24 mouse cellular contexts compared by ENCODE assay signal in genomic region chr19:57049592-57050090, GRCm38 (mm10). TPM values are rescaled to one million over a fixed set of nuclear protein-coding genes. Genes with fewer than 3 reads are reported as not detected.
DNase-seq lines count a peak whose midpoint lies in the region; ATAC-seq lines count a peak whose summit lies in the region.
"Had no signal": no experiment of that assay in that cellular context is flagged by ENCODE, and none has a peak within 500 bp of the region (broad histone marks: within the 10 kb centered on the region; RNA-seq: fewer than 3 reads in every experiment).

No protein-coding gene starts in this region.

- no peak overlapping the region for H3K27ac ChIP-seq in forebrain, embryonic 14.5 days (ENCODE audit: low read depth, low read length)
- no peak overlapping the region for H3K27ac ChIP-seq in forebrain, embryonic 10.5 days
- H3K27ac ChIP-seq in midbrain, embryonic 16.5 days (ENCODE audit: low read length) = peak overlapping the region; percentile 31
- H3K27ac ChIP-seq in midbrain, embryonic 10.5 days (replicated peaks) = no peak overlapping the region
- H3K27ac ChIP-seq in hindbrain, embryonic 16.5 days (ENCODE audit: low read depth, low read length) = no peak overlapping the region
- peak overlapping the region; percentile 56 for H3K27ac ChIP-seq in neural tube, embryonic 15.5 days (replicated peaks)
- H3K27ac ChIP-seq in liver, embryonic 12.5 days = no peak overlapping the region
- H3K27ac ChIP-seq: limb, embryonic 10.5 days; limb, embryonic 15.5 days; liver, embryonic 14.5 days had no signal

- DNase-seq in forebrain, embryonic 14.5 days (ENCODE audit: low spot score) = peak; percentile 30
- no peak for DNase-seq in forebrain, embryonic 10.5 days (ENCODE audit: extremely low spot score, low spot score)
- DNase-seq in midbrain, embryonic 10.5 days (ENCODE audit: low spot score) = no peak
- DNase-seq: adrenal gland, postnatal 25 days; cerebellum, adult 18-20 months; cerebellum, postnatal 10 days; gastrocnemius, postnatal 14 days; heart, postnatal 14 days; kidney, postnatal 14 days; layer of hippocampus, adult 9-11 months; lung, adult 2 months; lung, postnatal 10 days; retina, postnatal 1 day; right cerebral cortex, postnatal 14 days; thymus, postnatal 4 days had no signal

- ATAC-seq in forebrain, embryonic 14.5 days = no peak
- ATAC-seq in midbrain, embryonic 16.5 days = no peak
- ATAC-seq in hindbrain, embryonic 16.5 days = peak; percentile 48; the same call in 1 of the 2 replicates
- ATAC-seq in neural tube, embryonic 15.5 days (ENCODE audit: low FRiP score) = peak; percentile 66; the same call in 1 of the 2 replicates
- ATAC-seq in liver, embryonic 12.5 days = no peak
- ATAC-seq: CD4-positive, CD25-positive, alpha-beta regulatory T cell, adult 4 months; intestine, postnatal 0 days had no signal

- 23% methylated on average over 16 of the region's 16 CpGs for WGBS in forebrain, embryonic 14.5 days
- 63% methylated on average over 16 of the region's 16 CpGs for WGBS in forebrain, embryonic 10.5 days
- WGBS in midbrain, embryonic 16.5 days = 31% methylated on average over 16 of the region's 16 CpGs
- WGBS in midbrain, embryonic 10.5 days = 80% methylated on average over 16 of the region's 16 CpGs
- 37% methylated on average over 16 of the region's 16 CpGs for WGBS in hindbrain, embryonic 16.5 days
- 27% methylated on average over 16 of the region's 16 CpGs for WGBS in neural tube, embryonic 15.5 days
- 71% methylated on average over 16 of the region's 16 CpGs for WGBS in liver, embryonic 12.5 days (ENCODE audit: insufficient replicate concordance)

- H3K4me2 ChIP-seq in forebrain, embryonic 14.5 days (ENCODE audit: low read length) = 0 out of 2 replicates have a peak overlapping the region, but pooled peaks have one; percentile 9
- no peak overlapping the region; the same call in 1 of the 2 replicates for H3K4me2 ChIP-seq in midbrain, embryonic 16.5 days (ENCODE audit: low read length)
- no peak overlapping the region for H3K4me2 ChIP-seq in hindbrain, embryonic 16.5 days (ENCODE audit: low read length)
- peak overlapping the region; percentile 9; the same call in 1 of the 2 replicates for H3K4me2 ChIP-seq in neural tube, embryonic 15.5 days
- H3K4me2 ChIP-seq in liver, embryonic 12.5 days = no peak overlapping the region
- H3K4me2 ChIP-seq: limb, embryonic 15.5 days had no signal

- no peaks in the 10 kb centered on the region for H3K36me3 ChIP-seq in forebrain, embryonic 14.5 days (ENCODE audit: control insufficient read depth, insufficient read depth, low read length)
- no peaks in the 10 kb centered on the region for H3K36me3 ChIP-seq in forebrain, embryonic 10.5 days (replicated peaks)
- H3K36me3 ChIP-seq in midbrain, embryonic 16.5 days (ENCODE audit: control insufficient read depth, insufficient read depth, low read length) = peaks cover 2% of the 10 kb centered on the region; the same call in 1 of the 2 replicates
- H3K36me3 ChIP-seq in midbrain, embryonic 10.5 days = 0 out of 2 replicates have a peak, but pooled peaks cover 2% of the 10 kb centered on the region
- no peaks in the 10 kb centered on the region for H3K36me3 ChIP-seq in hindbrain, embryonic 16.5 days (ENCODE audit: control insufficient read depth, insufficient read depth, low read length)
- no peaks in the 10 kb centered on the region for H3K36me3 ChIP-seq in neural tube, embryonic 15.5 days
- no peaks in the 10 kb centered on the region for H3K36me3 ChIP-seq in liver, embryonic 12.5 days
- H3K36me3 ChIP-seq: limb, embryonic 10.5 days had no signal

- no peak overlapping the region for H3K9ac ChIP-seq in forebrain, embryonic 14.5 days (ENCODE audit: low read length)
- no peak overlapping the region for H3K9ac ChIP-seq in midbrain, embryonic 16.5 days (ENCODE audit: low read depth, low read length)
- no peak overlapping the region for H3K9ac ChIP-seq in hindbrain, embryonic 16.5 days (ENCODE audit: low read depth, low read length)
- no peak overlapping the region for H3K9ac ChIP-seq in neural tube, embryonic 15.5 days (replicated peaks)
- no peak overlapping the region for H3K9ac ChIP-seq in liver, embryonic 12.5 days
- H3K9ac ChIP-seq: limb, embryonic 15.5 days; liver, embryonic 14.5 days had no signal

- no peak overlapping the region for H3K4me3 ChIP-seq in forebrain, embryonic 14.5 days (ENCODE audit: low read depth, low read length)
- no peak overlapping the region for H3K4me3 ChIP-seq in forebrain, embryonic 10.5 days
- no peak overlapping the region for H3K4me3 ChIP-seq in midbrain, embryonic 16.5 days (ENCODE audit: low read depth, low read length)
- H3K4me3 ChIP-seq in midbrain, embryonic 10.5 days = no peak overlapping the region
- H3K4me3 ChIP-seq in hindbrain, embryonic 16.5 days (ENCODE audit: low read length) = no peak overlapping the region
- no peak overlapping the region for H3K4me3 ChIP-seq in neural tube, embryonic 15.5 days (replicated peaks)
- H3K4me3 ChIP-seq in liver, embryonic 12.5 days = no peak overlapping the region
- H3K4me3 ChIP-seq: limb, embryonic 10.5 days; limb, embryonic 15.5 days had no signal

- H3K4me1 ChIP-seq in forebrain, embryonic 14.5 days (ENCODE audit: control insufficient read depth, insufficient read depth, low read length) = peaks cover 7% of the 10 kb centered on the region; the same call in 1 of the 2 replicates
- peaks cover 13% of the 10 kb centered on the region for H3K4me1 ChIP-seq in forebrain, embryonic 10.5 days
- H3K4me1 ChIP-seq in midbrain, embryonic 16.5 days (ENCODE audit: control insufficient read depth, insufficient read depth, low read length) = peaks cover 5% of the 10 kb centered on the region; the same call in 1 of the 2 replicates
- H3K4me1 ChIP-seq in midbrain, embryonic 10.5 days = peaks cover 8% of the 10 kb centered on the region
- peaks cover 6% of the 10 kb centered on the region for H3K4me1 ChIP-seq in hindbrain, embryonic 16.5 days (ENCODE audit: control insufficient read depth, insufficient read depth, low read depth, low read length)
- H3K4me1 ChIP-seq in neural tube, embryonic 15.5 days = peaks cover 20% of the 10 kb centered on the region
- H3K4me1 ChIP-seq in liver, embryonic 12.5 days = no peaks in the 10 kb centered on the region
- H3K4me1 ChIP-seq: limb, embryonic 10.5 days; limb, embryonic 15.5 days had no signal

- no peaks in the 10 kb centered on the region for H3K9me3 ChIP-seq in forebrain, embryonic 14.5 days (replicated peaks; ENCODE audit: control insufficient read depth, low read length)
- no peaks in the 10 kb centered on the region for H3K9me3 ChIP-seq in forebrain, embryonic 10.5 days
- no peaks in the 10 kb centered on the region for H3K9me3 ChIP-seq in midbrain, embryonic 16.5 days (replicated peaks; ENCODE audit: control insufficient read depth, low read length, poor library complexity, severe bottlenecking)
- H3K9me3 ChIP-seq in midbrain, embryonic 10.5 days (replicated peaks) = no peaks in the 10 kb centered on the region
- no peaks in the 10 kb centered on the region for H3K9me3 ChIP-seq in hindbrain, embryonic 16.5 days (ENCODE audit: control insufficient read depth, low read length)
- H3K9me3 ChIP-seq in neural tube, embryonic 15.5 days (replicated peaks) = no peaks in the 10 kb centered on the region
- H3K9me3 ChIP-seq in liver, embryonic 12.5 days (replicated peaks) = no peaks in the 10 kb centered on the region
- H3K9me3 ChIP-seq: limb, embryonic 10.5 days; limb, embryonic 15.5 days had no signal

- H3K27me3 ChIP-seq in forebrain, embryonic 14.5 days (replicated peaks; ENCODE audit: control insufficient read depth, insufficient read depth, low read length) = no peaks in the 10 kb centered on the region
- no peaks in the 10 kb centered on the region for H3K27me3 ChIP-seq in forebrain, embryonic 10.5 days (ENCODE audit: poor library complexity, severe bottlenecking)
- no peaks in the 10 kb centered on the region for H3K27me3 ChIP-seq in midbrain, embryonic 16.5 days (ENCODE audit: control insufficient read depth, insufficient read depth, low read depth, low read length)
- H3K27me3 ChIP-seq in midbrain, embryonic 10.5 days (ENCODE audit: low read depth, poor library complexity, severe bottlenecking) = no peaks in the 10 kb centered on the region
- H3K27me3 ChIP-seq in hindbrain, embryonic 16.5 days (replicated peaks; ENCODE audit: control insufficient read depth, insufficient read depth, low read length) = no peaks in the 10 kb centered on the region
- H3K27me3 ChIP-seq in neural tube, embryonic 15.5 days (replicated peaks) = no peaks in the 10 kb centered on the region
- no peaks in the 10 kb centered on the region for H3K27me3 ChIP-seq in liver, embryonic 12.5 days (replicated peaks)
- H3K27me3 ChIP-seq: limb, embryonic 15.5 days had no signal

RNA-seq across cellular contexts. Expression of gene Afap1l2, which starts 41.6 kb away (rescaled TPM):
- polyA plus RNA-seq in forebrain, embryonic 14.5 days (2014; fragmentation: Nextera tagmentation; extraction: Ambion mirVana) = 4.9 and 7.9 TPM in 2 replicates
- polyA plus RNA-seq in forebrain, embryonic 10.5 days (2016; fragmentation: Nextera tagmentation; extraction: Ambion mirVana) = 1.2 and 1.5 TPM in 2 replicates
- polyA plus RNA-seq in midbrain, embryonic 16.5 days (2015; fragmentation: Nextera tagmentation; extraction: Ambion mirVana) = 9.5 and 11.7 TPM in 2 replicates
- 3.6 and 4.5 TPM in 2 replicates for polyA plus RNA-seq in midbrain, embryonic 10.5 days (2016; fragmentation: Nextera tagmentation; extraction: Ambion mirVana)
- 13.9 and 16.4 TPM in 2 replicates for polyA plus RNA-seq in hindbrain, embryonic 16.5 days (2015; fragmentation: Nextera tagmentation; extraction: Ambion mirVana)
- polyA plus RNA-seq in neural tube, embryonic 15.5 days (2015; fragmentation: Nextera tagmentation; extraction: Ambion mirVana) = 12.3 and 15.9 TPM in 2 replicates
- polyA plus RNA-seq in liver, embryonic 12.5 days (2016; fragmentation: Nextera tagmentation; extraction: Ambion mirVana) = 1.2 and 1.3 TPM in 2 replicates
- polyA plus RNA-seq: CD4-positive, CD25-positive, alpha-beta regulatory T cell, adult 4 months had no signal

Comparison
In these comparisons a context has a peak if more than half of its experiments do, and no peak if none do; other contexts are left out.
1. H3K27ac ChIP-seq: peak in midbrain, embryonic 16.5 days (single experiment) and neural tube, embryonic 15.5 days (single experiment); none in forebrain, embryonic 14.5 days (single experiment), forebrain, embryonic 10.5 days (single experiment), midbrain, embryonic 10.5 days (single experiment), hindbrain, embryonic 16.5 days (single experiment) and liver, embryonic 12.5 days (single experiment).
2. ATAC-seq: peak in hindbrain, embryonic 16.5 days (single experiment) and neural tube, embryonic 15.5 days (single experiment); none in forebrain, embryonic 14.5 days (single experiment), midbrain, embryonic 16.5 days (single experiment) and liver, embryonic 12.5 days (single experiment).
3. H3K4me2 ChIP-seq: peak in forebrain, embryonic 14.5 days (single experiment) and neural tube, embryonic 15.5 days (single experiment); none in midbrain, embryonic 16.5 days (single experiment), hindbrain, embryonic 16.5 days (single experiment) and liver, embryonic 12.5 days (single experiment).